Mouse (Mus musculus): Measurements from ENCODE around the gene Faap24.

Gene Faap24

GRCm38 (mm10) chr7:35396542-35397168 lies at the start of gene Faap24, which contains the start of gene Cep89:
Gene Faap24 (minus strand): TSS chr7:35396836.
Gene Cep89 (plus strand): TSS chr7:35397035.
- DNase-seq (ENCODE audit: low read depth, low spot score), result peak; percentile 99

- DNase-seq (ENCODE audit: low read depth, low spot score), result peak; percentile 43
These were observed 38.6 kb upstream of the Faap24 start for GRCm38 (mm10) chr7:35435266-35435665.

- DNase-seq (ENCODE audit: low read depth, low spot score), result no peak
These were observed 31.5 kb upstream of the Faap24 start for GRCm38 (mm10) chr7:35428146-35428545.

GRCm38 (mm10) chr7:35423071-35423470 lies 26.4 kb upstream of the Faap24 start:
- DNase-seq (ENCODE audit: low read depth, low spot score), result no peak

GRCm38 (mm10) chr7:35416654-35416948 lies 20.0 kb upstream of the Faap24 start:
- DNase-seq (ENCODE audit: low read depth, low spot score), result no peak

- no peak for DNase-seq (ENCODE audit: low read depth, low spot score)
These were observed 19.4 kb upstream of the Faap24 start for GRCm38 (mm10) chr7:35415801-35416653.

GRCm38 (mm10) chr7:35415226-35415625 lies 18.6 kb upstream of the Faap24 start:
- DNase-seq (ENCODE audit: low read depth, low spot score), result peak; percentile 56

GRCm38 (mm10) chr7:35401169-35401568 lies 4.5 kb upstream of the Faap24 start:
- peak; percentile 91 for DNase-seq (ENCODE audit: low read depth, low spot score)

- DNase-seq (ENCODE audit: low read depth, low spot score), result peak; percentile 21
These were observed 741 bp downstream of the Faap24 start for GRCm38 (mm10) chr7:35395734-35396456.

GRCm38 (mm10) chr7:35392935-35393334 lies 3.7 kb downstream of the Faap24 start:
- peak; percentile 69 for DNase-seq (ENCODE audit: low read depth, low spot score)

GRCm38 (mm10) chr7:35388694-35389093 lies 7.9 kb downstream of the Faap24 start:
- peak; percentile 70 for DNase-seq (ENCODE audit: low read depth, low spot score)

- peak; percentile 54 for DNase-seq (ENCODE audit: low read depth, low spot score)
These were observed 10.1 kb downstream of the Faap24 start for GRCm38 (mm10) chr7:35386525-35386952.

GRCm38 (mm10) chr7:35382706-35383353 lies 13.8 kb downstream of the Faap24 start:
- peak; percentile 84 for DNase-seq (ENCODE audit: low read depth, low spot score)

GRCm38 (mm10) chr7:35381861-35382260 lies 14.8 kb downstream of the Faap24 start:
- DNase-seq (ENCODE audit: low read depth, low spot score), result peak; percentile 79

- DNase-seq (ENCODE audit: low read depth, low spot score), result no peak
These were observed 16.3 kb downstream of the Faap24 start for GRCm38 (mm10) chr7:35380351-35380750.

GRCm38 (mm10) chr7:35379492-35380119 lies 17.0 kb downstream of the Faap24 start:
- DNase-seq (ENCODE audit: low read depth, low spot score), result no peak

- DNase-seq (ENCODE audit: low read depth, low spot score), result no peak
These were observed 20.0 kb downstream of the Faap24 start for GRCm38 (mm10) chr7:35376623-35377022.

GRCm38 (mm10) chr7:35374265-35374664 lies 22.4 kb downstream of the Faap24 start:
- no peak for DNase-seq (ENCODE audit: low read depth, low spot score)

GRCm38 (mm10) chr7:35373146-35373989 lies 23.3 kb downstream of the Faap24 start:
- peak; percentile 54 for DNase-seq (ENCODE audit: low read depth, low spot score)

GRCm38 (mm10) chr7:35372483-35373017 lies 24.1 kb downstream of the Faap24 start:
- no peak for DNase-seq (ENCODE audit: low read depth, low spot score)
